Mouse (Mus musculus): ENCODE measurements at regions not wholly inside any gene's neighbourhood (a gene's known extent, or its start where the extent isn't known, plus 50 kb on each side); places are given as distances from the start of the nearest gene placed in this dataset.
A peak's percentile ranks its signal among the peaks of the same experiment; 100 is the strongest.

GRCm38 (mm10) chr9:41588466-41589425, 427.2 kb upstream of the Ubash3b start:
- Histone ChIP-seq H3K4me3 (ENCODE audit: insufficient read depth, low read depth, low read length) (no peak overlapping the region), H3K4me1 (ENCODE audit: control insufficient read depth, insufficient read depth, low read length) (peaks cover 5% of the 10 kb centered on the region), H3K27ac (ENCODE audit: insufficient read depth, low read depth, low read length) (no peak overlapping the region)
- WGBS, result 65% methylated on average over 9 of the region's 9 CpGs
- no peak for TF ChIP-seq POLR2A (IDR thresholded peaks at IDR 0.05; ENCODE audit: insufficient read depth, low read depth, low read length)

DNA sequence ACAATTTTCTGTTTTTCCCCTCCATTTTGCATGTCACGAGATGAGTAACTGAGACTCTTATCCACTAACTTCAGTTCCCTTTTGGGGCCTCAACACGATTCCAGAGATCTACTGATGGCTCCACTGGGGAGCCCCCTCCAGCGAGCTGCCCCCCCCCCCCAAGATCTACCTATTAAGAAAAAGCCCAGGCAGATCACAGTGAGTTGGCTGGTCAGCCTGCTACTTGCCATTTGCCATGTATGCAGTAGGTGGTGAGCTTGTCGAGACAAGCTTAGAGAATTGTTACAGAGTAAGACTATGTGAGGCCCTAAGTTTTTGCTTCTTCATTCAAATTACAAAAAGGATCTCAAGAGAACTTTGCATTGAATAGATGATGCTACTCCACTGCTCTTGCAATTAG, 426.3 kb upstream of the Ubash3b start:
- no peak overlapping the region for H3K27ac ChIP-seq (ENCODE audit: insufficient read depth, low read depth, low read length)
- no peak overlapping the region for H3K4me3 ChIP-seq (ENCODE audit: insufficient read depth, low read depth, low read length)
- TF ChIP-seq CTCF (IDR thresholded peaks at IDR 0.05; ENCODE audit: insufficient read depth, low read depth, low read length), result no peak
- no peak for TF ChIP-seq POLR2A (IDR thresholded peaks at IDR 0.05; ENCODE audit: insufficient read depth, low read depth, low read length)
- peaks cover 5% of the 10 kb centered on the region for H3K4me1 ChIP-seq (ENCODE audit: control insufficient read depth, insufficient read depth, low read length)
- WGBS, result 55% methylated on average over 4 of the region's 4 CpGs

DNA sequence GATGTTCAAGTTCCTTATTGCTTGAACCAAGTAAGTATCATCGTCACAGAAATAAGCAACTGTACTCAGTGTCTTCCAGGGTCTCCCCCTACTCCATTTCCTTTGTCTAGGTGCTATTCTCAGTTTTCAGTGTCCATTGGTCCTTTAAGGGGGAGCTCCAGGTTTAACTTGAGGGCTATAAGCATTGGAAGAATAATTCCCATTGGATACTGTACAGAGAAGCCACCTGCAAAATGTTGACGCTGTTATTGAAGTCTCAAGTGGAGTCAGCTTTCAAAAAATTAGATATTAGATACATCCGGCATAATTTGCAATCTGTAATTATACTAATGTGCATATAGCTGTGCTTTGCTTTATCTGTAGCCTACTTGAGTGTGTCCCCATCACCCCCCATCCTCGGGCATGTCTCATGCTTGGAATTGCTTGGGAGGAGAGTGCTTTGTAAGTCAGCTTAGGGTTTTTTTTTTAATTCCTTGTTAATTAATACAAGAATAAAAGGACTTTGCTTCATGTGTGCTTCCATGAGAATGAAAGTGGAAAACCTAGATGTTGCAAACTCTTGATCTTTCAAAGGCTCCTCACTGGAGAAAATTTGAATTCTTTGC, 425.6 kb upstream of the Ubash3b start:
- H3K4me1 ChIP-seq (ENCODE audit: control insufficient read depth, insufficient read depth, low read length), result peaks cover 5% of the 10 kb centered on the region
- no peak overlapping the region for H3K4me3 ChIP-seq (ENCODE audit: insufficient read depth, low read depth, low read length)
- WGBS, result 48% methylated on average over 4 of the region's 4 CpGs
- TF ChIP-seq POLR2A (IDR thresholded peaks at IDR 0.05; ENCODE audit: insufficient read depth, low read depth, low read length) (no peak), CTCF (IDR thresholded peaks at IDR 0.05; ENCODE audit: insufficient read depth, low read depth, low read length) (no peak)
- H3K27ac ChIP-seq (ENCODE audit: insufficient read depth, low read depth, low read length), result peak overlapping the region; percentile 31

GRCm38 (mm10) chr9:41586291-41586690, 424.8 kb upstream of the Ubash3b start:
- TF ChIP-seq POLR2A (IDR thresholded peaks at IDR 0.05; ENCODE audit: insufficient read depth, low read depth, low read length) (no peak), CTCF (IDR thresholded peaks at IDR 0.05; ENCODE audit: insufficient read depth, low read depth, low read length) (no peak)
- Histone ChIP-seq H3K4me3 (ENCODE audit: insufficient read depth, low read depth, low read length) (no peak overlapping the region), H3K4me1 (ENCODE audit: control insufficient read depth, insufficient read depth, low read length) (peaks cover 5% of the 10 kb centered on the region), H3K27ac (ENCODE audit: insufficient read depth, low read depth, low read length) (peak overlapping the region; percentile 31; the same call in 1 of the 2 replicates)
- 35% methylated on average over 7 of the region's 7 CpGs for WGBS

GRCm38 (mm10) chr9:41585771-41586170, 424.3 kb upstream of the Ubash3b start:
- WGBS, result 42% methylated on average over 5 of the region's 5 CpGs
- Histone ChIP-seq H3K4me1 (ENCODE audit: control insufficient read depth, insufficient read depth, low read length) (peaks cover 5% of the 10 kb centered on the region), H3K4me3 (ENCODE audit: insufficient read depth, low read depth, low read length) (no peak overlapping the region), H3K27ac (ENCODE audit: insufficient read depth, low read depth, low read length) (peak overlapping the region; percentile 39)
- TF ChIP-seq CTCF (IDR thresholded peaks at IDR 0.05; ENCODE audit: insufficient read depth, low read depth, low read length), result no peak
- no peak for TF ChIP-seq POLR2A (IDR thresholded peaks at IDR 0.05; ENCODE audit: insufficient read depth, low read depth, low read length)

- WGBS, result 38% methylated on average over 7 of the region's 7 CpGs
- H3K4me1 ChIP-seq (ENCODE audit: control insufficient read depth, insufficient read depth, low read length), result peaks cover 2% of the 10 kb centered on the region
- peak overlapping the region; percentile 51; the same call in 1 of the 2 replicates for H3K27ac ChIP-seq (ENCODE audit: insufficient read depth, low read depth, low read length)
- no peak overlapping the region for H3K4me3 ChIP-seq (ENCODE audit: insufficient read depth, low read depth, low read length)
- no peak for TF ChIP-seq POLR2A (IDR thresholded peaks at IDR 0.05; ENCODE audit: insufficient read depth, low read depth, low read length)
- TF ChIP-seq CTCF (IDR thresholded peaks at IDR 0.05; ENCODE audit: insufficient read depth, low read depth, low read length), result no peak
Measured at GRCm38 (mm10) chr9:41585012-41585411, 423.5 kb upstream of the Ubash3b start.

GRCm38 (mm10) chr9:41583711-41584329, 422.3 kb upstream of the Ubash3b start:
- H3K4me3 ChIP-seq (ENCODE audit: insufficient read depth, low read depth, low read length), result peak overlapping the region; percentile 43
- TF ChIP-seq POLR2A (IDR thresholded peaks at IDR 0.05; ENCODE audit: insufficient read depth, low read depth, low read length), result no peak
- TF ChIP-seq CTCF (IDR thresholded peaks at IDR 0.05; ENCODE audit: insufficient read depth, low read depth, low read length), result no peak
- peak overlapping the region; percentile 71 for H3K27ac ChIP-seq (ENCODE audit: insufficient read depth, low read depth, low read length)

DNA sequence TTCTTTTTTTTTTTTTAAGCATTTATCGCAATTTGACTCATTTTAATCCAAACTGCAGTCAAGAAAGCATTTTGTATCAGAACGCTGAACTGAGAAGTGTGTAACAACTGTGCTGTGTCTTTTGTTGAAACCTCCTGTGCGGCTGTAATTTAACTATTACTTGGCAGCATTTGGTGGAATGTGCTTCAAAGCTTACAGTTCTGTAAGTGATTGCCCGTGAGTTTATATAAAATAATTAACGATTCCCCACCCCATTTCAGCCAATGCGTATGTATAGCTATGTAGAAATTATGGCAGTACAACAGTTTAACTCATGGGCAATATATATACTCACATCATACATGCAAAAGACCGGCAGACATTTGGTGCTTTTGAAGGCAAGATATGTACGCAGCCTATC, 421.8 kb upstream of the Ubash3b start:
- 16% methylated on average over 8 of the region's 8 CpGs for WGBS
- Histone ChIP-seq H3K4me3 (ENCODE audit: insufficient read depth, low read depth, low read length) (no peak overlapping the region), H3K27ac (ENCODE audit: insufficient read depth, low read depth, low read length) (peak overlapping the region; percentile 55; the same call in 1 of the 2 replicates), H3K4me1 (ENCODE audit: control insufficient read depth, insufficient read depth, low read length) (peaks cover 5% of the 10 kb centered on the region)
- no peak for TF ChIP-seq POLR2A (IDR thresholded peaks at IDR 0.05; ENCODE audit: insufficient read depth, low read depth, low read length)
- no peak for TF ChIP-seq CTCF (IDR thresholded peaks at IDR 0.05; ENCODE audit: insufficient read depth, low read depth, low read length)

More at GRCm38 (mm10) chr9:41583711-41584329, 422.3 kb upstream of the Ubash3b start:
- peaks cover 3% of the 10 kb centered on the region for H3K4me1 ChIP-seq (ENCODE audit: control insufficient read depth, insufficient read depth, low read length)
- 10% methylated on average over 8 of the region's 8 CpGs for WGBS
